Mouse (Mus musculus): ENCODE measurements at regions not wholly inside any gene's neighbourhood (a gene's known extent, or its start where the extent isn't known, plus 50 kb on each side); places are given as distances from the start of the nearest gene placed in this dataset.

- Histone ChIP-seq H3K27ac (ENCODE audit: low read length) (no peak overlapping the region), H3K9ac (ENCODE audit: low read length) (no peak overlapping the region), H3K36me3 (ENCODE audit: control insufficient read depth, insufficient read depth) (no peaks in the 10 kb centered on the region), H3K4me3 (ENCODE audit: low read length) (no peak overlapping the region), H3K4me2 (ENCODE audit: low read depth, low read length) (no peak overlapping the region), H3K4me1 (ENCODE audit: control insufficient read depth, insufficient read depth, low read length) (no peaks in the 10 kb centered on the region), H3K9me3 (replicated peaks; ENCODE audit: control insufficient read depth, low read length) (no peaks in the 10 kb centered on the region), H3K27me3 (ENCODE audit: control insufficient read depth, insufficient read depth, low read length) (0 out of 2 replicates have a peak, but pooled peaks cover 4% of the 10 kb centered on the region)
- ATAC-seq (replicated peaks; ENCODE audit: extremely low read depth, insufficient read depth, low FRiP score): no peak
- 65% methylated on average over 6 of the region's 6 CpGs for WGBS
These were observed 62.9 kb upstream of the Gm2310 start for GRCm38 (mm10) chr15:8582676-8583075.

GRCm38 (mm10) chr15:8581146-8581913 is 61.6 kb upstream of the Gm2310 start:
- ATAC-seq (replicated peaks; ENCODE audit: extremely low read depth, insufficient read depth, low FRiP score): no peak
- Histone ChIP-seq H3K9me3 (replicated peaks; ENCODE audit: control insufficient read depth, low read length) (no peaks in the 10 kb centered on the region), H3K27ac (ENCODE audit: low read length) (no peak overlapping the region), H3K4me2 (ENCODE audit: low read depth, low read length) (no peak overlapping the region), H3K4me3 (ENCODE audit: low read length) (no peak overlapping the region), H3K9ac (ENCODE audit: low read length) (no peak overlapping the region), H3K4me1 (ENCODE audit: control insufficient read depth, insufficient read depth, low read length) (no peaks in the 10 kb centered on the region), H3K27me3 (ENCODE audit: control insufficient read depth, insufficient read depth, low read length) (0 out of 2 replicates have a peak, but pooled peaks cover 4% of the 10 kb centered on the region), H3K36me3 (ENCODE audit: control insufficient read depth, insufficient read depth) (no peaks in the 10 kb centered on the region)
- WGBS: 60% methylated on average over 8 of the region's 8 CpGs

GRCm38 (mm10) chr15:8580077-8580476 is 60.3 kb upstream of the Gm2310 start:
- 0 out of 2 replicates have a peak, but pooled peaks cover 4% of the 10 kb centered on the region for H3K27me3 ChIP-seq (ENCODE audit: control insufficient read depth, insufficient read depth, low read length)
- no peak overlapping the region for H3K9ac ChIP-seq (ENCODE audit: low read length)
- no peaks in the 10 kb centered on the region for H3K4me1 ChIP-seq (ENCODE audit: control insufficient read depth, insufficient read depth, low read length)
- H3K4me3 ChIP-seq (ENCODE audit: low read length): no peak overlapping the region
- ATAC-seq (replicated peaks; ENCODE audit: extremely low read depth, insufficient read depth, low FRiP score): no peak
- H3K9me3 ChIP-seq (replicated peaks; ENCODE audit: control insufficient read depth, low read length): no peaks in the 10 kb centered on the region
- no peak overlapping the region for H3K4me2 ChIP-seq (ENCODE audit: low read depth, low read length)
- no peak overlapping the region for H3K27ac ChIP-seq (ENCODE audit: low read length)
- no peaks in the 10 kb centered on the region for H3K36me3 ChIP-seq (ENCODE audit: control insufficient read depth, insufficient read depth)

GRCm38 (mm10) chr15:8577480-8577881 is 57.7 kb upstream of the Gm2310 start:
- WGBS: 12% methylated on average over 3 of the region's 3 CpGs
- Histone ChIP-seq H3K9ac (ENCODE audit: low read length) (no peak overlapping the region), H3K4me3 (ENCODE audit: low read length) (no peak overlapping the region), H3K36me3 (ENCODE audit: control insufficient read depth, insufficient read depth) (no peaks in the 10 kb centered on the region), H3K4me2 (ENCODE audit: low read depth, low read length) (no peak overlapping the region), H3K4me1 (ENCODE audit: control insufficient read depth, insufficient read depth, low read length) (no peaks in the 10 kb centered on the region), H3K27me3 (ENCODE audit: control insufficient read depth, insufficient read depth, low read length) (peaks cover 4% of the 10 kb centered on the region; the same call in 1 of the 2 replicates), H3K27ac (ENCODE audit: low read length) (no peak overlapping the region), H3K9me3 (replicated peaks; ENCODE audit: control insufficient read depth, low read length) (no peaks in the 10 kb centered on the region)
- no peak for ATAC-seq (replicated peaks; ENCODE audit: extremely low read depth, insufficient read depth, low FRiP score)

DNA sequence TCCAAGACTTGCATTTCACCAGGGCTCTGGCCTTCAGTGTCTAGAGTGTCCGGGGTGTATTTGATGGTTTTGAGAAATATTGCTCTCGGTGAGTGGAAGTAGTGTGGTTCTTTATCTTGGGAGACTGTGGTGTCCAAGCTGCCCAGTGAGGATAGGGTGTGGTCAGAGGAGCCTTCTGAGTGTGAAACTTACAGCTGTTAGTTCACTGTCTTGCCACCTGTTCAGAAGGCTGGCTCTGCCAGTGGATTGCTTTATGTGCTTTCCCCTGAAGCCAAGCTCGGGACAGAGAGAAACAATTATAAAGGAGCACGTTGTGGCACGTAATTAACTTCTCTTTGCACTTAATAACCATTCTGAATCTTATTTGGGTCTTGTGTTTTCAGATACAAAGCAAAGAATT is 57.2 kb upstream of the Gm2310 start:
- Histone ChIP-seq H3K4me1 (ENCODE audit: control insufficient read depth, insufficient read depth, low read length) (no peaks in the 10 kb centered on the region), H3K4me3 (ENCODE audit: low read length) (no peak overlapping the region), H3K9me3 (replicated peaks; ENCODE audit: control insufficient read depth, low read length) (no peaks in the 10 kb centered on the region), H3K27me3 (ENCODE audit: control insufficient read depth, insufficient read depth, low read length) (peaks cover 8% of the 10 kb centered on the region; the same call in 1 of the 2 replicates), H3K36me3 (ENCODE audit: control insufficient read depth, insufficient read depth) (no peaks in the 10 kb centered on the region), H3K27ac (ENCODE audit: low read length) (no peak overlapping the region), H3K9ac (ENCODE audit: low read length) (no peak overlapping the region), H3K4me2 (ENCODE audit: low read depth, low read length) (no peak overlapping the region)
- 73% methylated on average over 5 of the region's 5 CpGs for WGBS
- ATAC-seq (replicated peaks; ENCODE audit: extremely low read depth, insufficient read depth, low FRiP score): no peak

DNA sequence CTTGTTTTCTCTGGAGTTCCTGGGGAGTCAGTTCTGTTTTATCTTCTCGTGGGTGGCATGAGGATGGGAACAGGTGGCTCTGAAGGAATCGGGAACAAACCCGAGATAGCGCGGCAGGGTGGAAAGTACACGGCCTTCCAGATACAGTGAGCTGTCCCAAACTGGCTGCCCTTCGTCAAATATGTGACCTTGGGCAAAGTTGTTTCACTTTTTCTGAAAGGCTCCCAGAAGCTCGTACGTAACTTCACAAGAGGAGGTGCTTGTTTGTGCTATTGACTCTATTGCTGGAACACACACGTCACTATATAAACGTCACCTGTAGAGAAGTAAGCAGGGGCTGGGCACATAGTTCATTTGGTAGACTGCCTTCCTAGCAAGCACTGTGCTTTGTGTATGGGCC is 49.9 kb upstream of the Gm2310 start:
- H3K27ac ChIP-seq (ENCODE audit: low read length): peak overlapping the region; percentile 52
- WGBS: 4% methylated on average over 11 of the region's 11 CpGs

More for the DNA sequence above, 49.9 kb upstream of the Gm2310 start:
- H3K36me3 ChIP-seq (ENCODE audit: control insufficient read depth, insufficient read depth): no peaks in the 10 kb centered on the region
- 0 out of 2 replicates have a peak, but pooled peaks cover 2% of the 10 kb centered on the region for H3K4me1 ChIP-seq (ENCODE audit: control insufficient read depth, insufficient read depth, low read length)
- peak overlapping the region; percentile 56 for H3K9ac ChIP-seq (ENCODE audit: low read length)
- H3K4me2 ChIP-seq (ENCODE audit: low read depth, low read length): peak overlapping the region; percentile 87
- H3K27me3 ChIP-seq (ENCODE audit: control insufficient read depth, insufficient read depth, low read length): peaks cover 11% of the 10 kb centered on the region
- peak overlapping the region; percentile 59 for H3K4me3 ChIP-seq (ENCODE audit: low read length)
- no peaks in the 10 kb centered on the region for H3K9me3 ChIP-seq (replicated peaks; ENCODE audit: control insufficient read depth, low read length)
- ATAC-seq (replicated peaks; ENCODE audit: extremely low read depth, insufficient read depth, low FRiP score): no peak; the same call in 1 of the 2 replicates

All from heart, embryonic 16.5 days (tissue).